11 mouse cellular contexts compared by ENCODE assay signal in genomic region chr9:32027962-32028361, GRCm38 (mm10).
DNase-seq lines count a peak whose midpoint lies in the region; ATAC-seq and TF ChIP-seq lines count a peak whose summit lies in the region.
"Had no signal": no experiment of that assay in that cellular context is flagged by ENCODE, and none has a peak within 500 bp of the region (broad histone marks: within the 10 kb centered on the region; RNA-seq: fewer than 3 reads in every experiment).

No protein-coding gene starts in this region.

- no peak overlapping the region for H3K4me2 ChIP-seq in embryonic facial prominence, embryonic 14.5 days (ENCODE audit: low read depth, low read length)

- no peaks in the 10 kb centered on the region for H3K36me3 ChIP-seq in embryonic facial prominence, embryonic 14.5 days (ENCODE audit: control insufficient read depth, insufficient read depth, low read length)
- no peaks in the 10 kb centered on the region for H3K36me3 ChIP-seq in embryonic facial prominence, embryonic 10.5 days (replicated peaks)
- H3K36me3 ChIP-seq in testis, adult 2 months (ENCODE audit: control insufficient read depth, insufficient read depth, low read length): no peaks in the 10 kb centered on the region

- no peak overlapping the region for H3K4me3 ChIP-seq in embryonic facial prominence, embryonic 14.5 days (ENCODE audit: low read depth, low read length)
- H3K4me3 ChIP-seq in embryonic facial prominence, embryonic 10.5 days: no peak overlapping the region
- H3K4me3 ChIP-seq in lung, adult 2 months (replicated peaks; ENCODE audit: extremely low read depth, low read depth, low read length): no peak overlapping the region
- no peak overlapping the region for H3K4me3 ChIP-seq in testis, adult 2 months (ENCODE audit: control insufficient read depth, low read depth, low read length)
- H3K4me3 ChIP-seq in left cerebral cortex, adult 2 months: no peak overlapping the region

- no peak for TF ChIP-seq POLR2A in lung, adult 2 months (IDR thresholded peaks at IDR 0.05; ENCODE audit: borderline replicate concordance, extremely low read depth, low read depth, low read length)
- TF ChIP-seq POLR2A in testis, adult 2 months (IDR thresholded peaks at IDR 0.05; ENCODE audit: control insufficient read depth, low read depth, low read length): no peak

- no peak overlapping the region for H3K27ac ChIP-seq in embryonic facial prominence, embryonic 14.5 days (replicated peaks; ENCODE audit: low read depth, low read length)
- H3K27ac ChIP-seq in embryonic facial prominence, embryonic 10.5 days (replicated peaks): no peak overlapping the region
- H3K27ac ChIP-seq in testis, adult 2 months (ENCODE audit: control insufficient read depth, insufficient read depth, low read depth, low read length): peak overlapping the region; percentile 60
- H3K27ac ChIP-seq in left cerebral cortex, adult 2 months: no peak overlapping the region

- WGBS in embryonic facial prominence, embryonic 14.5 days: 27% methylated on average over 8 of the region's 8 CpGs
- 35% methylated on average over 8 of the region's 8 CpGs for WGBS in embryonic facial prominence, embryonic 10.5 days
- 22% methylated on average over 8 of the region's 8 CpGs for WGBS in lung, adult 2 months

- DNase-seq in embryonic facial prominence, embryonic 14.5 days (ENCODE audit: low spot score): peak; percentile 35
- DNase-seq in embryonic facial prominence, embryonic 10.5 days (ENCODE audit: low spot score): no peak
- peak; percentile 34 to 62 for DNase-seq in lung, adult 18-20 months
- DNase-seq in lung, adult 2 months: no peak
- peak; percentile 59 to 71 for DNase-seq in kidney, postnatal 4 days
- DNase-seq in thymus, postnatal 25 days: no peak
- no peak for DNase-seq in left cerebral cortex, adult 2 months (ENCODE audit: extremely low spot score in 1 of 2, low spot score in 2 of 2)
- DNase-seq: embryo, embryonic 11 days; midbrain, embryonic 14.5 days; right cerebral cortex, postnatal 4 days had no signal

- no peaks in the 10 kb centered on the region for H3K27me3 ChIP-seq in embryonic facial prominence, embryonic 14.5 days (replicated peaks; ENCODE audit: control insufficient read depth, insufficient read depth, low read length)
- H3K27me3 ChIP-seq in embryonic facial prominence, embryonic 10.5 days (replicated peaks; ENCODE audit: low read depth, poor library complexity, severe bottlenecking): 0 out of 2 replicates have a peak, but pooled peaks cover 15% of the 10 kb centered on the region
- H3K27me3 ChIP-seq in testis, adult 2 months (ENCODE audit: control insufficient read depth, insufficient read depth, low read length): no peaks in the 10 kb centered on the region

- no peak for TF ChIP-seq CTCF in lung, adult 2 months (IDR thresholded peaks at IDR 0.05; ENCODE audit: insufficient read depth, low read length)
- no peak for TF ChIP-seq CTCF in testis, adult 2 months (IDR thresholded peaks at IDR 0.05; ENCODE audit: control insufficient read depth, insufficient read depth, insufficient replicate concordance, low read depth, low read length)
- no peak for TF ChIP-seq CTCF in left cerebral cortex, adult 2 months (IDR thresholded peaks at IDR 0.05)

- no peak for ATAC-seq in embryonic facial prominence, embryonic 14.5 days (ENCODE audit: low read depth)

- no peaks in the 10 kb centered on the region for H3K4me1 ChIP-seq in embryonic facial prominence, embryonic 14.5 days (ENCODE audit: control insufficient read depth, insufficient read depth, low read length)
- H3K4me1 ChIP-seq in embryonic facial prominence, embryonic 10.5 days: peaks cover 10% of the 10 kb centered on the region; the same call in 1 of the 2 replicates
- H3K4me1 ChIP-seq in lung, adult 2 months (ENCODE audit: control insufficient read depth, insufficient read depth, low read length): no peaks in the 10 kb centered on the region; the same call in 1 of the 2 replicates
- H3K4me1 ChIP-seq in testis, adult 2 months (ENCODE audit: control insufficient read depth, insufficient read depth, low read length): peaks cover 16% of the 10 kb centered on the region

- no peak overlapping the region for H3K9ac ChIP-seq in embryonic facial prominence, embryonic 14.5 days (ENCODE audit: low read depth, low read length)

- H3K9me3 ChIP-seq in embryonic facial prominence, embryonic 14.5 days (ENCODE audit: control insufficient read depth, low read length): no peaks in the 10 kb centered on the region
- no peaks in the 10 kb centered on the region for H3K9me3 ChIP-seq in embryonic facial prominence, embryonic 10.5 days

- intact Hi-C loops in left cerebral cortex, adult 2 months (cut with DNase I): no loop called here

Comparison
In these comparisons a context has a peak if more than half of its experiments do, and no peak if none do; other contexts are left out.
1. DNase-seq: peak in embryonic facial prominence, embryonic 14.5 days (single experiment), lung, adult 18-20 months (2 of 2) and kidney, postnatal 4 days (2 of 2); none in embryonic facial prominence, embryonic 10.5 days (single experiment), lung, adult 2 months (single experiment), thymus, postnatal 25 days (single experiment) and left cerebral cortex, adult 2 months (0 of 2).